Mouse (Mus musculus) telencephalon, adult 2 months (tissue): ENCODE data around the gene Rlbp1.

Experiments
- DNase-seq: peaks from one replicate; pipeline ENCODE4 v3.0.0-alpha.2; 2011; ENCODE audit warnings: low read depth, low spot score

Rlbp1 gene

DNA sequence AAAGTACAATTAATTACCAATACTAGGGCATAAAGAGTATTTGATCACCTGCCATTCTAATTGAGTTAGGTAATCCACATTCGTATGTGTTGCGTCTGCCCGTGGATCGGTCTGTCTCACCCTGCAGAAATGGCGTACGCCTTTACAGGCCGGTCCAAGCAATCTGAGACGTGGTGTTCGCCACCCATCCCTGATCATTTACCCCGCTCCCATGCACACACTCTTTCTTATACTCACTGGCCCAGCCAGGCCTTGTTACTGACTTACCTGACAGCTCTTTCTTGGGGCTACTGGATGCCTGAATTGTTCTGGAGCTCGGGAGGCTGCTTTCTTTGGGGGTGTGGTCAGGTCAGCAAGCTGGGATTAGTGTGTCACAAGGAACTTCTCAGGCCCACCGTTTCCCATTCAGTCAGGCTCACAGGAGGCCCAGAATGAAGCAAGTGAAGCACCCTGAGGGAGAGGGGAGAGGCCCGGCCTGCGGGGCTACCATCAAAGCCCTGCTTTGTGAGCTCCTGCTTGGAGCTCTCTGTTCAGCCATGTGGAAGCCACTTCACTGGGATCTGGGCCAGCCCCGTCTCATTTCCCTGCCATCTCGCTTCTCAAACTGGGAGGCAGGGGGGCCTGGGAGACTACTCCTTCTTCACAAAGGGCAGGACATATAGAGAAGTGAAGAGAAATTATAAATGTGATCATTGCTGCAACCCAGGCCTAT lies at the start of gene Rlbp1:
TSS of gene Rlbp1 (minus strand) at position 627 of the 712 bp plus-strand sequence.
- no peak for DNase-seq

- DNase-seq: no peak
Observed at GRCm38 (mm10) chr7:79428243-79428642, 41.4 kb upstream of the Rlbp1 start.

- DNase-seq: no peak
Observed at GRCm38 (mm10) chr7:79425804-79426203, 39.0 kb upstream of the Rlbp1 start.

DNA sequence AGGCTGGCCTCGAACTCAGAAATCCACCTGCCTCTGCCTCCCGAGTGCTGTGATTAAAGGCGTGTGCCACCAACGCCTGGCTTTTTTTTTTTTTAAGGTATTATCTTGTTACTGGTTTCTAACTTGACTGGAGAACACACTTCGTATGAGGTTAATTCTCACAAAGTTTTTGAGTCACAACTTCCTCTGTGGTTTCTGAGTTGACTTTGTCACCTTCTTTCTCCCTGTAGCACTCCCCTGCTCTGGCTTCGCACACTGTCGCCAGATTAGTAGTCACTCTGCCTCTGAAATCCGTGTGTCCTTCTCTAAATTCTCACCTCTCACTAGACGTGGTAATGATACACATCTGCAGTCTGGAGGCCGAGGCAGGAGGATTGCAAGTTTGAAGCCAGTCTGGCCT lies 36.0 kb upstream of the Rlbp1 start:
- no peak for DNase-seq

- DNase-seq: no peak
Observed at GRCm38 (mm10) chr7:79419950-79420349, 33.1 kb upstream of the Rlbp1 start.

DNA sequence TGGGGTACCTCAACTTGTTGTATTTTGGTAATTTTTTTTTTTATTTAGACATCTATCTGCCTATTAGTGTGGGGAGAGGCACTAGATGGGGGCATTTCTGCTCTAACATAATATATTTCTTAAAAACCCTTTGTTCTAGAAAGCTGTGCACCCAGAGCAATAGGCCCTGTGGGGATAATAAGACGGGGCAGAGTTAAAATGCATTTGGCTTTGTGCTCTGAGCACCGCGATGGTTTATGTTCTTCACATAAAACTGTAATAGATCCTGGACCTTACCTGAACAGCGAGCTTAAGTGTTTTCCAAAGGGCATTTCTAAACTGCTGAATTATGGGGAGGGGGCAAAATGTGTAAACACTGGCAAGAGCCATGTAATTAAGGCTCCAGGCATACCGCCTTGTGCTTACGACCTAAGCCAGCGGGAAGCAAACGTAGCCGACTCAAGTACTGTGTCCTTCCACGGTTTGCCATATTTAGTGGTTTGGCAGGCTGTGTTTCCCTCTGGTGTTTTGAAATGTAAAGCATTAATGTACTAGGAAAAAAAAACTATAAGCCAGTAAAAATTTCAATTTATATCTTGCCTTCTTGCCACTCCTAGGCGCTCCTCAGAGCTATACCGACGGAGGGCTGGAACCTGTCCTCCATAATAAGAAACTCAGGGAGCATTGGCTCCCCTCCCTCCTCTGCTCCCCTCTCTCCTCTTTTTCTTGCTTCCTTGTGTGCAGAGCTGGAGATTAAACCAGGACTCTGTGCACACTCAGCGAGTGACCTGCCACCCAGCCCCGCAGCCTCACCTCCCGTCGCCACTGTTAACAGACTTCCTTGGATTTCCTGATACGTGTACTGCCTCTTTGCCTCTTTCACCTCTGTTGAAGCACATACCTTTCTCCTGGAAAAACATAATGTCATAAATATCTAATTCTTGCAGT lies 27.9 kb upstream of the Rlbp1 start:
- no peak for DNase-seq

- no peak for DNase-seq
Observed at GRCm38 (mm10) chr7:79400296-79400695, 13.4 kb upstream of the Rlbp1 start.

DNA sequence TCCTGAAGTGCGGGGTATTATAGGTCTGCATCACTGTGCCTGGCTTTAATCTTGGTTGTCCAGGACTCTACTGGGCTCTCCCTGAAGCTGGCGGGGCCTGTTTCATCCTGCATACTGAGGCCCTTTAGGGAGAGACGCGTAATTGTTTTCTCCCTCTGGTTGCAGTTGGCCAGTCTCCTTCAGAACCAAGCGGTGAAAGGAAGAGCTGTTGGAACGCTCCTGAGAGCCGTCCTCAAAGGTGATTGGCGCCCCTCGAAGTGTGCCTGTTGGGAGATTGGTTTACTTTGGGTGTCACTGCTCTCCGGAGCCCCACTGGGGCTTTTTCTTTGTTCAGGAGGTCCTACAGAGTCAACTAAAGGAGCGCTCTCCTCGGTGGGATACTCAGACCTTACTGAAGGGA lies 12.1 kb upstream of the Rlbp1 start:
- no peak for DNase-seq

DNA sequence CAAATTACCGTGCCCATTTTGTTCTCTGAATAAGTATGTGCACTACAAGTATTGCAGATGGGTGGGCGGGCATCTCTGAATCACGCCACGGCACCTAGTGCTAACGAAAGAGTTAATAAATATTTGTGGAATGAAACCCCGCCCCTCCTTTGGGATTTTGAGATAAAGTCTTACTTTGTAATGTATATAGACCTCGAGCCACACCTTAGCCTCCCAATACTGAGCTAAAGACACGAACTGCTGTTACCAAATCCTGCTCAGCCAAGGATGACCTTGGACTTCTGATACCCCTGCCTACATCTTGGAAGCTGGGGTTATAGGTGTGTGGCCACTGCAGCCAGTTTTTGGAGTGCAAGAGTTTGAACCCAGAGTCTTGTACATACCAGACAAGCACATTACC lies 11.6 kb upstream of the Rlbp1 start:
- DNase-seq: no peak

GRCm38 (mm10) chr7:79397446-79397963 lies 10.7 kb upstream of the Rlbp1 start:
- DNase-seq: no peak

DNA sequence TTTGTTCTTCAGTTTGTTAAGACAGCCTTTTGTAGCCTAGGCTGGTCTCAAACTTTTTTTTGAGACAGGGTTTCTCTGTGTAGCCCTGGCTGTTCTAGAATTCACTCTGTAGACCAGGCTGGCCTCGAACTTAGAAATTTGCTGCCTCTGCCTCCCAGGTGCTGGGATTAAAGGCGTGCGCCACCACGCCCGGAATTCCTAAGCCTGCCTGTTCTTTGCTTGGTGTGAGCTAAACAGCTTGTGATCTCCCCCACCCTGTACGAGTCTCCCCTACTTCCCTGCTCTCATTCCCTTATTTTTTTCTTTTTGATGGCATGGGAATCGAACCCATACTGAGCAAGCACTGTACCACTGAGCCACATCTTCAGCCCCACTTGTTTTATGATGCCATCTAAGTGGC lies 8.3 kb upstream of the Rlbp1 start:
- no peak for DNase-seq

- no peak for DNase-seq
Observed at GRCm38 (mm10) chr7:79394666-79395065, 7.8 kb upstream of the Rlbp1 start.

DNA sequence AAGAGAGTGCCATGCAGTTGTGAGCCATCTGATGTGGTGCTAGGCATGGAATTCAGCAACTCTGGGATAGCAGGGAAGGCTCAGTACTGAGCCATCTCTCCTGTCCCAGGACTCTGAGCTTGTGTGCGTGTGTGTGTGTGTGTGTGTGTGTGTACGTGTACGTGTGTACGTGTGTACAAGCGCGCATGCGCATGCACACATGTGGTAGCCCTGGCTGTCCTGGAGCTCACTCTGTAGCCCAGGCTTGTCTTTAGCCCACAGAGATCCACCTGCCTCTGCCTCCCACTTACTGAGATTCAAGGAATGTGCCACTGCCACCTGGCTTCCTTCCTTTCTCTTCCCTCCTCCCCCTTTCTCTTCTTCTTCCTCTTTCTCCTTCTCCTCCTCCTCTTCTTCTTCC lies 7.1 kb upstream of the Rlbp1 start:
- no peak for DNase-seq

- DNase-seq: no peak
Observed at GRCm38 (mm10) chr7:79392860-79393513, 6.1 kb upstream of the Rlbp1 start.

DNA sequence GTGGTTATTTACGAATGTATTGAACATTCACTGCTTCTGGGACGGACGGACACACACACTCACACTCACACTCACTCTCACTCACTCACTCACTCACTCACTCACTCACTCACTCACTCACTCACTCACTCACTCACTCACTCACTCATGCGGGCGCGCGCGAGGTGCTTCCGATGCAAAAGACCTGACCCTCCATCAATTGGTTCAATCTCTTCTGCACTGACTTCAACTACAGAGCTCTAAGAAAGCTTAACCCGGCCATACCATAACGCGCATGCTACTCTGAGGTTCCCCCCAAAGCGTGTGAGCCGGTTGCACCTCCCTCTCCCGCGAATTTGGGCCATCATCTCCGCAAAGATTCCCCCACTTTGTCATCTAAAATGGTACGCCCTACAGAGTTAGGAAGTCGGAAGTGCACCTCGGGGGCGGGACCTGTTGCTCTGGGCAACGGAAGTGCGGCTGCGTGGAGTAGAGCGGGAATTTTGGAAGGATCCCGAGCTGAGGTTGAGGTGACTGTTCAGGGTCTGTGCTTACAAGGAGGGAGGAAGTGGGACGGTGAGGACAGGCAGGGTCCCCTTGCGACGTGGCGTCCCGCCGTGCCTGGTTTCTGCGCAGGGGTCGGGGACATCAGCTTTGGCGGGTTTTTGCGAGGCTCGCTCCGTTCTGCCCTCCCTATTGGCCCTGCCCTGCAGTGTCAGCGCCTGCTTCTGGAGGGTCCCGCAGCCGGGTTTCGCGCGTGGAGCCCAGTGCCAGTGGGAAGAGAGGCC lies 5.2 kb upstream of the Rlbp1 start, which contains the start of gene Fanci:
TSS of gene Fanci (plus strand) at position 47 of the 767 bp plus-strand sequence.
- DNase-seq: peak; percentile 90

DNA sequence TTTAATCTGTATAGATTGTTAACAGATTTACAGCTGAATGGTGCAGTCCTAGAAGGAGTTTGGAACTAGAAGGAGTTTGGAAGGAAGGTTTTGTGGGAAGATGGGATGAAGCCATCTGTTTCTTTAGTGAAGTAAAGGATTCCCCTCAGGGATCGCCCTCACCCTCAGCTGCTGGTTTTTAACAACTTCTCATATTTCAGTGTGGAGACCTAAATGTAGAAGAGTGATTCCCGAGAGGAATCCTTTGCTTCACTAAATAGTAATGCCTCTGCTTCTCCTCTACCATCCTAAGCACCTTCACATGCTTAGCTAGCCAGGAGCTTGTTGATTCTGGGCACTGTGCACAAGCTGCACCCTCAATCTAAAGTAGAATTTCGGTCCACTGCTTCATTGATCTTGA lies 4.6 kb upstream of the Rlbp1 start:
- peak; percentile 35 for DNase-seq

DNA sequence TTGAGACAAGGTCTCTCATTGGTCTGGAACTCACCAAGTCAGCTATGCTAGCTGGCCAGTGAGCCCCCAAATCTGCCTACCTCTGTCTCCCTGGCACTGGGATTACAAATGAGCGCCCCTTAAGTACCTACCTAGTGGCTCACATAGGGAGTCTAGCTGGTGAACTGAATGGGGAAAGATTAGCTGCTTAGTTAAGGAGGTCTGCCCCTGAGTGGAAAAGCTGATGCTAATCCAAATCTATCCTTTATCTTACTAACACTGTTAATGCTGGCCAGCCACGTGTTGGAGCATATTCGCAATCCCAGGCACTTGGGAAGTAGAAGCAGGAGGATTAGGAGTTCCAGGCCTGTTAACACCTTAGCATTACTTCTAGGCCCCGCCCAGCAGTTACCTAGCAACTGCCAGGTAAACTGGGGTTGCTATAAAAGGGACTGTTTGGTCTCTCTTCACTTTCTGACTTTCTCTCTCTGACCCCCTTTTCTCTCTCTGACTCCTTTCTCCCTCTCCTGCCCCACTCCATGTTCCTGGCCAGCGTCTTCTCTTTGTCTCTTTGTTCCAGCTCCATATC lies 3.4 kb upstream of the Rlbp1 start:
- DNase-seq: no peak

DNA sequence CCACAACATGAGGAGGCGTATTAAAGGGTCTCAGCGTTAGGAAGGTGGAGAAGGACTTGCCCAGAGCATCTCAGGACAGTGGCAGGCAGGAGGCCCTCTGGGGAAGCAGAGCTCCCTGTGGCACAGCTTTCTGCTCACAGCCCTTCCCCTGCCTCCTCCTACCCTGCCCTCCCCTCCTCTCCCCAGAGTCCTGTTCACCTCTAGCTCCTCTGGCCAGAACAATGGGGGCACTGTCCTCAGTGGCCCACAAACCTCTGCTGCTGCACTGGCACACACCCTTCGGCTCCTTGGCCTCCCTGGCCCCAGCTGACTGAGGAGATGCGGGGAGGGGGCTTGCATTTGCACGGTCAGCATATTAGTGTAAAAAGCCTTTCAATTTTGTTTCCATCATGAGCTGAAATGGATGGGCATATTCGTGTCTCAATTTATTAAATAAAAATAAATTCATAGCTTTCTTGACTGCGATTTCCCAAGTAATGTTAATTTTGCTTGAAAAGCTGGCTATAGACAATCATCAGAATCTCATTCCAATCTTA lies 1.9 kb upstream of the Rlbp1 start:
- DNase-seq: no peak

- DNase-seq: no peak
Observed at GRCm38 (mm10) chr7:79387991-79388390, 1.1 kb upstream of the Rlbp1 start.

GRCm38 (mm10) chr7:79387140-79387539 lies 292 bp upstream of the Rlbp1 start:
- DNase-seq: no peak
